Mouse (Mus musculus): ENCODE measurements around the gene Tspan1.

GRCm38 (mm10) chr4:116182079-116182478, 14.7 kb upstream of the Tspan1 start:
- no peak for TF ChIP-seq CTCF (IDR thresholded peaks at IDR 0.05)
- TF ChIP-seq EP300 (IDR thresholded peaks at IDR 0.05): no peak

All from lung, postnatal 0 days (tissue).